Mouse (Mus musculus): Measurements from ENCODE around the gene Spata3. TPM values are rescaled to one million over a fixed set of nuclear protein-coding genes. Genes with fewer than 3 reads are reported as not detected.

The Spata3 gene
- polyA plus RNA-seq, 1 experiment from 2014 or later: not detected

DNA sequence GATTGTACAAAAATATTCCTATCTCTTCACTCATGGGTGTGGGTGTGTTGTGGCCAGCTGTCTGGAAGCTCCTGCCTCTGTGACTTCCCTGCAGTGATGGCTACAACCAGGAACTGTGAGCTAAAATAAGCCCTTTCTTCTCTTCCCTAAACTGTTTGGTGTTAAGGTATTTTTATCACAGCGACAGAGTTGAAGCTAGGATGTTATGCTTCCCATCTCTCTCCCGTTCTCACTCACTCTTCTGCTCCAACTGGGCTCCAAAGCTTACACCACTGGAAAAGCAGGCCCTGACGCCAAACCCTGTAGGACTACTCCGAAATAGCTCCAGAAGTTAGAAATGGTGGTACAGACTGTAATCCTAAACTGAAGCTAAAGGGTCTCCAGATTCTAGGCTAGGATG lies 28.4 kb downstream of the Spata3 start:
- Histone ChIP-seq H3K9ac (ENCODE audit: low read length) (no peak overlapping the region), H3K4me2 (ENCODE audit: low read depth, low read length) (no peak overlapping the region), H3K9me3 (replicated peaks; ENCODE audit: control insufficient read depth, low read length) (peaks cover 5% of the 10 kb centered on the region), H3K27ac (ENCODE audit: low read length) (no peak overlapping the region), H3K4me3 (ENCODE audit: low read length) (no peak overlapping the region), H3K36me3 (ENCODE audit: control insufficient read depth, insufficient read depth) (no peaks in the 10 kb centered on the region), H3K27me3 (ENCODE audit: control insufficient read depth, insufficient read depth, low read length) (peaks cover 34% of the 10 kb centered on the region), H3K4me1 (ENCODE audit: control insufficient read depth, insufficient read depth, low read length) (peaks cover 12% of the 10 kb centered on the region)
- ATAC-seq (replicated peaks; ENCODE audit: extremely low read depth, insufficient read depth, low FRiP score): no peak
- 58% methylated on average over 4 of the region's 4 CpGs for WGBS

DNA sequence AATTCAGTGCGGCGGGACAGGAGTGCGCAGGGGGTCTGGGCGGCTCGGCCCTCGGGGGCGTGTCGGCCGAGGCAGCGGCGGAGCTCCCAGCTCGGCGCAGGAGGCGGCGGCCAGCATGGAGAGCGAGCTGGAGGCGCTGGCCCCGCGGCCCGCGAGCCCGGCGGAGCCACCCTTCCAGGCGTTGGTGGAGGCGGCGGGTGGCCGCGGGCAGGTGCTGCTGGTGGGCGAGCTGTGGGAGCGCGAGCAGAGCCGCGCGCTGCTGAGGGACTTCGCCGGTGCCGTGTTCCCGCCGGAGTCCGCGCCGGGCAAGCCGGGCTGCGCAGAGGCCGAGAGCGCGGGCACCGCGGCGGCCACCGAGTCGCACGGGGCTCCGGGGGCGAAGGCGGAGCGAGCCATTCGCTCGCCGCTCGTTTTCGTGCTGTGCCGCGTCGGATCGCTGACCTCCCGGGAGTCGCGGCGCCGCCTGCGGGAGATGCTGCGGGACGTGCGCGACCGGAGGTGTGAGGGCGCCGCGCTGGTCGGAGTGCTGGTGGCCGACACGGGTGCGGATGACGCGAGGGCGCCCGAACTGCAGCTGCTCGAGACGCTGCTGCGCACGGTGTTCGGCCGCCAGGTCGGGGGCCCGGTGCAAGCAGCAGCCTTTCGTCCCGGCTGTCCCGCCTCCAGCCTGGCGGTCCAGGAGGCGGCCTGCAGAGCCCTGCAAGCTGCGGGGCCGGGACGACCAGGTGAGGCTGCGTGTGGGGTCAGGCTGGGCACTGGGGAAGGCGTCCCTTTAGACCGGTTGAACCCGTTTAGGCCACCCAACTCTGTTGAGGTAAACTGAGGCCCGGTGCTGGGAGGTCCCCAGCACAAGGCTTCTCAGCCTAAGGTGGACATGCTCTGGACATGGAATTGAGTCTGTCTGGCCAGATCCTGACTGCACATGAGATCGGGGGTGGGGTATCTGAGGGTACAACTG lies 29.5 kb downstream of the Spata3 start, which contains the start of gene 2810459M11Rik:
Gene 2810459M11Rik, plus strand, starts transcription at position 16 of the 958 bp plus-strand sequence.
- WGBS: 1% methylated on average over 108 of the region's 110 CpGs
- H3K4me2 ChIP-seq (ENCODE audit: low read depth, low read length): peak within 1 kb of the TSS; percentile 98
- no peak within 1 kb of the TSS for H3K27ac ChIP-seq (ENCODE audit: low read length)
- H3K9me3 ChIP-seq (replicated peaks; ENCODE audit: control insufficient read depth, low read length): peaks cover 5% of the 10 kb centered on the region
- H3K27me3 ChIP-seq (ENCODE audit: control insufficient read depth, insufficient read depth, low read length): peaks cover 34% of the 10 kb centered on the region
- ATAC-seq (replicated peaks; ENCODE audit: extremely low read depth, insufficient read depth, low FRiP score): peak; percentile 67
- H3K9ac ChIP-seq (ENCODE audit: low read length): peak within 1 kb of the TSS; percentile 71
- peaks cover 12% of the 10 kb centered on the region for H3K4me1 ChIP-seq (ENCODE audit: control insufficient read depth, insufficient read depth, low read length)
- H3K4me3 ChIP-seq (ENCODE audit: low read length): peak within 1 kb of the TSS; percentile 66
- H3K36me3 ChIP-seq (ENCODE audit: control insufficient read depth, insufficient read depth): no peaks in the 10 kb centered on the region

DNA sequence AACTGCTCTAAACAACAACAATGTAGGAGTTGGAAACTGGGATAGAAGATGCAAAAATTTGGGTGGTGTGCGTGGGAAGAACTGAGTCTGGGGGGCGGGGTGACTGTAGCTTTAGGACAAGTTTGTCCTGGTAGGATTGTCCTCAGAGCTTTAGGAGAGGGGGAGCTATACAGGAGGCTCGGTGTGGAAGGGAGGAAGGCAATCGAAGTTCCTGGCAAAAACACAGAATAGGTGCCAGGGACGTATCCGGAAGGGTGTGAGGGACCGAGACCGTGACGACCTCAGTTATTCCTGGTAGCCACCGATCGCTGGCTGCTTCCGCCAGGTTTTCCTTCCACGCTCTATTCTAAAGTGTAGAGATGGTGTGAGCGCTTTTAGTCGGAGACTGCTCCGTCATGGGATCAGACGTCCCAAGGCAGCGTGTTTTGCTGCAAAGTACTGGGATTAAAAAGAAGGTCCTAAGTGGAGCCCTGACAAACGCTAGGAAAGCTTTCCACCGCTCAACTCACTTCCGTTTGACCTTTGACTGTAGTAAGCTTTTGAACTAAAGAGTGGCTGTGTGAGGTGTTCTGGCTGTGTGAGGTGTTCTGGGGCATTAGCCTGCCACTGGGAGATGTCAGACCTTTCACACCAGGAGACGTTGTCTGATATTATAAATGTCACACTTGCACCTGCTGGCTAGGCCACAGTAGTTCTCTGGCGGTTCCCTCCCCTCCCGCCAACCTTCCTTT lies 30.4 kb downstream of the Spata3 start:
- 22% methylated on average over 24 of the region's 24 CpGs for WGBS
- no peaks in the 10 kb centered on the region for H3K36me3 ChIP-seq (ENCODE audit: control insufficient read depth, insufficient read depth)
- no peak for ATAC-seq (replicated peaks; ENCODE audit: extremely low read depth, insufficient read depth, low FRiP score)
- H3K4me1 ChIP-seq (ENCODE audit: control insufficient read depth, insufficient read depth, low read length): peaks cover 12% of the 10 kb centered on the region
- H3K27me3 ChIP-seq (ENCODE audit: control insufficient read depth, insufficient read depth, low read length): peaks cover 34% of the 10 kb centered on the region
- no peak overlapping the region for H3K9ac ChIP-seq (ENCODE audit: low read length)
- H3K4me3 ChIP-seq (ENCODE audit: low read length): peak overlapping the region; percentile 66
- H3K27ac ChIP-seq (ENCODE audit: low read length): no peak overlapping the region
- peak overlapping the region; percentile 98 for H3K4me2 ChIP-seq (ENCODE audit: low read depth, low read length)
- no peaks in the 10 kb centered on the region; the same call in 1 of the 2 replicates for H3K9me3 ChIP-seq (replicated peaks; ENCODE audit: control insufficient read depth, low read length)

DNA sequence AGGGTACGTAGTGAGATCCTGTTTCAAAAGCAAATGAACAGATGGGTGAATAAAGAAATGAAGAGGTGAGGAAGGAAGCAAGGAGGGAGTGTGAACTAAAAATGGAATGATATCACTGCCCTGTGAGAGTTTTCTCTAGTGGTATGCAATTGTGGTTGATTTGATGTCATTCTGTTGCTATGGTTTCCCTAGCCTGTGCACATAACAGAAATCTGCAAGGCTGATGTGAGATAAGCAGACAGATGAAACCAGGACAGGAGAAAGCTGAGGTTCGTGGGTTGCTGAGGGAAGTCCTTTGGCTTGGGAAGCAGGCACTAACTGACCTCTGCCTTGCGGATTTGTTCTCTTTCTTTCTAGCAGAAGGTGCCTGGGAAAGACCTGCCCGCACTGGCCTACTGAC lies 31.6 kb downstream of the Spata3 start:
- H3K36me3 ChIP-seq (ENCODE audit: control insufficient read depth, insufficient read depth): no peaks in the 10 kb centered on the region
- no peak overlapping the region for H3K4me3 ChIP-seq (ENCODE audit: low read length)
- no peak overlapping the region for H3K9ac ChIP-seq (ENCODE audit: low read length)
- no peaks in the 10 kb centered on the region for H3K9me3 ChIP-seq (replicated peaks; ENCODE audit: control insufficient read depth, low read length)
- H3K4me2 ChIP-seq (ENCODE audit: low read depth, low read length): no peak overlapping the region
- peaks cover 32% of the 10 kb centered on the region for H3K27me3 ChIP-seq (ENCODE audit: control insufficient read depth, insufficient read depth, low read length)
- H3K27ac ChIP-seq (ENCODE audit: low read length): no peak overlapping the region
- 59% methylated on average over 4 of the region's 4 CpGs for WGBS
- no peak for ATAC-seq (replicated peaks; ENCODE audit: extremely low read depth, insufficient read depth, low FRiP score)
- H3K4me1 ChIP-seq (ENCODE audit: control insufficient read depth, insufficient read depth, low read length): peaks cover 12% of the 10 kb centered on the region

DNA sequence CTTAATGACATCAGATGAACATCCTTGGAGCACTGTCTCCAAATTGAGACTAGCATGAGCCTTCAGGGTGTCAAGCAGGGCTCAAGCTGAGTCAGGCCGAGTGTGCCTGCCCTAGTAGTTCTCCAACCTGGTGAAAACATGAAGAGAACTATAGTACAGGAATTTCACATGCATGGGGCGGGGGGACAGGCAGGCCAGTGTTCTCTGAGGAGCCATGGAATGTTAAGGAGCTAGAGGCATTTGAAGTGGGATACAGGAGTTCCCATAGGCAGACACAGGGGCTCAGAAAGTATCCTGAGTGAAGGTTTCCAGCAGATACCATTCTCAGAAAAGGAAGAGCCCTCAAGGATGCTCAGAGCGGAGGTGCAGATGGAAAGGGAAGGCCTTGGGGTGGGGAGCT lies 32.1 kb downstream of the Spata3 start:
- no peak for ATAC-seq (replicated peaks; ENCODE audit: extremely low read depth, insufficient read depth, low FRiP score)
- 64% methylated on average over 3 of the region's 3 CpGs for WGBS
- no peaks in the 10 kb centered on the region for H3K36me3 ChIP-seq (ENCODE audit: control insufficient read depth, insufficient read depth)
- H3K4me3 ChIP-seq (ENCODE audit: low read length): no peak overlapping the region
- peaks cover 32% of the 10 kb centered on the region for H3K27me3 ChIP-seq (ENCODE audit: control insufficient read depth, insufficient read depth, low read length)
- no peak overlapping the region for H3K9ac ChIP-seq (ENCODE audit: low read length)
- no peak overlapping the region for H3K4me2 ChIP-seq (ENCODE audit: low read depth, low read length)
- no peak overlapping the region for H3K27ac ChIP-seq (ENCODE audit: low read length)
- H3K9me3 ChIP-seq (replicated peaks; ENCODE audit: control insufficient read depth, low read length): no peaks in the 10 kb centered on the region
- H3K4me1 ChIP-seq (ENCODE audit: control insufficient read depth, insufficient read depth, low read length): peaks cover 12% of the 10 kb centered on the region

DNA sequence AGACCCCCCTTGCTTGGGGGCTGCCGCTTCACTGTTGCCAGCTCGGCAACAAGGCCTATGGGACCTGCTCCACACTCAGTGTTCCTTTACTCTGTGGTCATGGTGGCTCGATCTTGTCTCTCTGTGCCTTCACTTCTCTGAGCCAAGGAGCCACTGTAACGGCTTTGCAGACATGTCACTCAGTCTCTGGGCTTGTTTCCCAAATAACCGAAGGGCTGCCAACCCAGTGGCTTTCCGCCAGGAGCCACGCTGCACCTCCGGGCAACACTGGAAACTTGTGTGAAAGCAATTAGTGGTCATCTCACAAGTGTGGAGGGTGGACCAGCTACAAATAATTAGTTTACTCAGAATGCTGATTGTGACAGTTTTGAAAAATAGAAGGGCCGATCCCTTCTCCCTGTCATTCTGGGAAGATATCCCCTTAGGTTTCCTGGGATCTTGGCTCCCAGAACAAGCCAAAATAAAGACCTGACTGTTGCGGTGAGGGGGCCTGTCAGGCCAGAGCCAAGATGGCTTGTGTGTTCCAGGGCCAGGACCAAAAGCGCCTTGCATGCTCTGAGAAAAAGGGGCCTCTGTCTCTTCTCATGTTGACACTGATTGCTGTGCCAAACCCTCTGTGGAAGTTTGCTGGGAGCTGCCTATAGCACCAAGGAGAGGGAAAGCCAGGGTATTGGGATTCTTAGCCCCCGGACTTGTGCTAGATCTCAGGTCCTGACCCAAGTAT lies 36.7 kb downstream of the Spata3 start:
- no peak overlapping the region for H3K9ac ChIP-seq (ENCODE audit: low read length)
- no peak overlapping the region for H3K27ac ChIP-seq (ENCODE audit: low read length)
- 65% methylated on average over 12 of the region's 12 CpGs for WGBS
- H3K36me3 ChIP-seq (ENCODE audit: control insufficient read depth, insufficient read depth): no peaks in the 10 kb centered on the region
- no peaks in the 10 kb centered on the region for H3K4me1 ChIP-seq (ENCODE audit: control insufficient read depth, insufficient read depth, low read length)
- no peak overlapping the region for H3K4me2 ChIP-seq (ENCODE audit: low read depth, low read length)
- H3K4me3 ChIP-seq (ENCODE audit: low read length): no peak overlapping the region
- no peaks in the 10 kb centered on the region for H3K27me3 ChIP-seq (ENCODE audit: control insufficient read depth, insufficient read depth, low read length)
- ATAC-seq (replicated peaks; ENCODE audit: extremely low read depth, insufficient read depth, low FRiP score): peak; percentile 14; the same call in 1 of the 2 replicates
- H3K9me3 ChIP-seq (replicated peaks; ENCODE audit: control insufficient read depth, low read length): no peaks in the 10 kb centered on the region

DNA sequence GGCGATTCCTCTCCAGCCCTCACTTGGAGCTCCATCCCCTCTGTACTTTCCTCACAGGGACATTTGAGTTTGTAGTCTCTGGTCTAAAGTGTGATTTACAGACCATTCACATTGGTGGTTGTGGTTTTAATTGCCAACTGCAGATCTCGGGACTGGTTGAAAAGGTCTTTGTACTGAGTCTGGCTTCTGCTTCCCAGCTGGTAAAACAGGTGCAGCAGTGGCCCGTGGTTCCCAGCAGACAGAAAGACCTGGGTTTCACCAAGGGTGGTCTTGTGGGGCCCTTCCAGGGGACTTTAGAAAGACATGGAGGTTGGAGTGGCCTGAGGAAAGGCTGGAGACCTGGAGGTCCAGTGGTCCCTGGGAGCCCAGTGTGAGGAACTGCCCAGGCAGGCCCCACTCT lies 38.3 kb downstream of the Spata3 start:
- Histone ChIP-seq H3K4me1 (ENCODE audit: control insufficient read depth, insufficient read depth, low read length) (no peaks in the 10 kb centered on the region), H3K9ac (ENCODE audit: low read length) (no peak overlapping the region), H3K27ac (ENCODE audit: low read length) (no peak overlapping the region), H3K27me3 (ENCODE audit: control insufficient read depth, insufficient read depth, low read length) (no peaks in the 10 kb centered on the region), H3K4me2 (ENCODE audit: low read depth, low read length) (no peak overlapping the region), H3K4me3 (ENCODE audit: low read length) (no peak overlapping the region), H3K36me3 (ENCODE audit: control insufficient read depth, insufficient read depth) (no peaks in the 10 kb centered on the region), H3K9me3 (replicated peaks; ENCODE audit: control insufficient read depth, low read length) (no peaks in the 10 kb centered on the region)
- WGBS: 58% methylated on average over 3 of the region's 3 CpGs
- ATAC-seq (replicated peaks; ENCODE audit: extremely low read depth, insufficient read depth, low FRiP score): no peak

DNA sequence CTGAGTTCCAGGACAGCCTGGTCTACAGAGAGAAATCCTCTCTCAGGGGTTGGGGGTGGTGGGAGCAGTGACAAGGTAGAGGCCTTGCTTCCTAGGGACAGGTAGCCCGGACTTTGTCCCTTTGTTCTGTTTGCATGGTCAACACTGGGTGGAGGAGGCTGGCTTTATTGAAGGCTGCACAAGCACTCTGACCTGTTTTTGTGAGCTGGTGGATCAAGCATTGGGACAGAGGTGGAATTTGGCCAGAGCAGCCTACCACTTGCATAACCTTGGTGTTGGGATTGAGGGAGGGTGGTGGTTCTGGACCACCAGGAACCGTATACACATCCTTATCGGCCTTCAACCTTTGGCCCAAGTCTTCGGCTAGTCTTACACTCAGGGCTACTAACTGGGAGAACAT lies 39.7 kb downstream of the Spata3 start:
- 83% methylated on average over 4 of the region's 4 CpGs for WGBS
- H3K9me3 ChIP-seq (replicated peaks; ENCODE audit: control insufficient read depth, low read length): no peaks in the 10 kb centered on the region
- no peak overlapping the region for H3K4me2 ChIP-seq (ENCODE audit: low read depth, low read length)
- no peaks in the 10 kb centered on the region for H3K4me1 ChIP-seq (ENCODE audit: control insufficient read depth, insufficient read depth, low read length)
- no peak overlapping the region for H3K4me3 ChIP-seq (ENCODE audit: low read length)
- H3K36me3 ChIP-seq (ENCODE audit: control insufficient read depth, insufficient read depth): no peaks in the 10 kb centered on the region
- no peak for ATAC-seq (replicated peaks; ENCODE audit: extremely low read depth, insufficient read depth, low FRiP score)
- no peaks in the 10 kb centered on the region for H3K27me3 ChIP-seq (ENCODE audit: control insufficient read depth, insufficient read depth, low read length)
- H3K9ac ChIP-seq (ENCODE audit: low read length): no peak overlapping the region
- H3K27ac ChIP-seq (ENCODE audit: low read length): no peak overlapping the region
